Mouse (Mus musculus): ENCODE data around the gene Fry. TPM values are rescaled to one million over a fixed set of nuclear protein-coding genes. Genes with fewer than 3 reads are reported as not detected.

The Fry gene
- polyA plus RNA-seq, 1 experiment, result 2.9 TPM

DNA sequence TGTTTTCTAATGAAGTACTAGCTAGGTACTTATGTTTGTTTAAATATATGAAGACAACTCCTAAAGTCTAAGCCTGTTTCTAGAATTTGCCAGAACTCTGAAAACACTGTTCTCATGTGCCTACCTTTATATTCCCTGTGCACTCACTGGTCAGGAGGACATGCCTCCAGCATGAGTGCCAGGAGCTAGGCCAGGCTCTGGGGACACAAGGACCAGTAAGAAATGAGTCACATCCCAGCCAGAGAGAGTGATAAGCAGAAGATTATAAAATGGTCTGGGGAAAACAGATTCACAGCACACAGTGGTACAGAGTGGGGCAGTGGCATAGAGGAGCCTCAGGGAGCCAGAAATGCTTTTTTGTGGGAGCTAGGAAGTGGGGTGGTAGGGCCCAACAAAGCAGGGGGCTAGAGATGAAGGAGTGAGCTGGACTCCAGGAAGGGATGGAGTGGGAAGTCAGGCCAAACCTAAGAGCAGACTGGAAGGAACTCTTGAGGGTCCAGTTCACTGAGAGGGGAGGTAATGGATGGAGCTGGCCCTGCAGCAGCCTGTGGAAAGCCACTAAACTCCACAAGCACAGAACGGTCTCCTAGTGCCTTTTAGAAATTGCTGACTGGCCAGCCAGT lies 62.7 kb downstream of the Fry start:
- no peak for TF ChIP-seq CTCF (IDR thresholded peaks at IDR 0.05; ENCODE audit: borderline replicate concordance, insufficient read depth, low read length)
- TF ChIP-seq POLR2A (IDR thresholded peaks at IDR 0.05; ENCODE audit: low read depth, low read length), result no peak
- H3K4me1 ChIP-seq (ENCODE audit: control insufficient read depth, insufficient read depth, low read length), result no peaks in the 10 kb centered on the region; the same call in 1 of the 2 replicates
- H3K27ac ChIP-seq (ENCODE audit: insufficient read depth, low read length), result no peak overlapping the region
- no peak overlapping the region for H3K4me3 ChIP-seq (ENCODE audit: insufficient read depth, low read length)

- Histone ChIP-seq H3K4me3 (ENCODE audit: insufficient read depth, low read length) (no peak overlapping the region), H3K27ac (ENCODE audit: insufficient read depth, low read length) (no peak overlapping the region), H3K4me1 (ENCODE audit: control insufficient read depth, insufficient read depth, low read length) (no peaks in the 10 kb centered on the region; the same call in 1 of the 2 replicates)
- TF ChIP-seq CTCF (IDR thresholded peaks at IDR 0.05; ENCODE audit: borderline replicate concordance, insufficient read depth, low read length), result no peak
- TF ChIP-seq POLR2A (IDR thresholded peaks at IDR 0.05; ENCODE audit: low read depth, low read length), result no peak
Observed at GRCm38 (mm10) chr5:150184959-150185358, 66.5 kb downstream of the Fry start.

- H3K4me1 ChIP-seq (ENCODE audit: control insufficient read depth, insufficient read depth, low read length), result no peaks in the 10 kb centered on the region
- TF ChIP-seq CTCF (IDR thresholded peaks at IDR 0.05; ENCODE audit: borderline replicate concordance, insufficient read depth, low read length) (no peak), POLR2A (IDR thresholded peaks at IDR 0.05; ENCODE audit: low read depth, low read length) (no peak)
- H3K4me3 ChIP-seq (ENCODE audit: insufficient read depth, low read length), result no peak overlapping the region
- H3K27ac ChIP-seq (ENCODE audit: insufficient read depth, low read length), result no peak overlapping the region
Observed at GRCm38 (mm10) chr5:150186121-150186520, 67.7 kb downstream of the Fry start.

DNA sequence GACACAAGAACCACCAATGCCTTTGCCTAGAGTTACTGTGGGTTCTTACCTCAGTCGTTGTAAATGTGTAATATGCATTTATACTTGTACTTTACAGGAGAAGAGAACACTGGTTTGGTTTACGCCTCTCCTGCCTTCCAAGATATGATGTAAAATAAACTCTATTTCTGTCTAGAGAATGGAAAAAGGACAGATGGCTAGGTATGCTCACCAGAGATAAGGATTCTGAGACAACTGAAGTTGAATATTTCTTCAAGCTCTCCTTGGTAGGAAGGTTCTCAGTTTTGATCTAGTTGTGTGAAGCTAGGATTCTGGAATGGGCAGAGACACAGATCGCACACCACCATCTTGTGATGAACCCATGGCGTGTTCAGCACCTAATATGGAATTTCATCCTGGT lies 68.2 kb downstream of the Fry start:
- Histone ChIP-seq H3K4me3 (ENCODE audit: insufficient read depth, low read length) (no peak overlapping the region), H3K27ac (ENCODE audit: insufficient read depth, low read length) (no peak overlapping the region), H3K4me1 (ENCODE audit: control insufficient read depth, insufficient read depth, low read length) (no peaks in the 10 kb centered on the region)
- TF ChIP-seq POLR2A (IDR thresholded peaks at IDR 0.05; ENCODE audit: low read depth, low read length) (no peak), CTCF (IDR thresholded peaks at IDR 0.05; ENCODE audit: borderline replicate concordance, insufficient read depth, low read length) (no peak)

DNA sequence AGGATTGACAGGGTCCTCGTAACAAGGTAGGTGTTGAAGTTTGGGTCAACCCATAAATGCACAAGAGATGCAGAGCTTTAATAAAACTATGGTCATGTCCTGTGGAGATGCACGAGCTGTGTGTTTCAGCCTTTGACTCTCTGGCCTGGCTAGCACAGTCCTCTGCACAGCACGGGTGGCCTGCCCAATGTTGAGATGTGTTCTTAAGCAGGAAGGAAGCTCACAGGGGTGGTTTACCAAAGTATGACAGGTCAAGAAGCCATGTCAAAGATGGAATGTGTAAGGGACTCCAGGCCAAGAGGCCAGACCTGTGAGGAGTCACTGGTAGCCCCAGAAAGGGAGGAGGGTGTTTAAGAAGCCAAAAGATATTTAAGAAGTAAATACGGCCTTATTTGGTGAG lies 69.6 kb downstream of the Fry start:
- Histone ChIP-seq H3K4me3 (ENCODE audit: insufficient read depth, low read length) (no peak overlapping the region), H3K27ac (ENCODE audit: insufficient read depth, low read length) (no peak overlapping the region), H3K4me1 (ENCODE audit: control insufficient read depth, insufficient read depth, low read length) (no peaks in the 10 kb centered on the region)
- TF ChIP-seq POLR2A (IDR thresholded peaks at IDR 0.05; ENCODE audit: low read depth, low read length) (no peak), CTCF (IDR thresholded peaks at IDR 0.05; ENCODE audit: borderline replicate concordance, insufficient read depth, low read length) (no peak)

GRCm38 (mm10) chr5:150190454-150191358 lies 72.3 kb downstream of the Fry start:
- H3K27ac ChIP-seq (ENCODE audit: insufficient read depth, low read length), result no peak overlapping the region
- TF ChIP-seq POLR2A (IDR thresholded peaks at IDR 0.05; ENCODE audit: low read depth, low read length) (no peak), CTCF (IDR thresholded peaks at IDR 0.05; ENCODE audit: borderline replicate concordance, insufficient read depth, low read length) (no peak)
- no peak overlapping the region for H3K4me3 ChIP-seq (ENCODE audit: insufficient read depth, low read length)
- H3K4me1 ChIP-seq (ENCODE audit: control insufficient read depth, insufficient read depth, low read length), result no peaks in the 10 kb centered on the region

- Histone ChIP-seq H3K4me1 (ENCODE audit: control insufficient read depth, insufficient read depth, low read length) (peaks cover 2% of the 10 kb centered on the region; the same call in 1 of the 2 replicates), H3K4me3 (ENCODE audit: insufficient read depth, low read length) (peak overlapping the region; percentile 40), H3K27ac (ENCODE audit: insufficient read depth, low read length) (no peak overlapping the region)
- no peak for TF ChIP-seq CTCF (IDR thresholded peaks at IDR 0.05; ENCODE audit: borderline replicate concordance, insufficient read depth, low read length)
- TF ChIP-seq POLR2A (IDR thresholded peaks at IDR 0.05; ENCODE audit: low read depth, low read length), result no peak
Observed at GRCm38 (mm10) chr5:150195514-150196210, 77.2 kb downstream of the Fry start.

DNA sequence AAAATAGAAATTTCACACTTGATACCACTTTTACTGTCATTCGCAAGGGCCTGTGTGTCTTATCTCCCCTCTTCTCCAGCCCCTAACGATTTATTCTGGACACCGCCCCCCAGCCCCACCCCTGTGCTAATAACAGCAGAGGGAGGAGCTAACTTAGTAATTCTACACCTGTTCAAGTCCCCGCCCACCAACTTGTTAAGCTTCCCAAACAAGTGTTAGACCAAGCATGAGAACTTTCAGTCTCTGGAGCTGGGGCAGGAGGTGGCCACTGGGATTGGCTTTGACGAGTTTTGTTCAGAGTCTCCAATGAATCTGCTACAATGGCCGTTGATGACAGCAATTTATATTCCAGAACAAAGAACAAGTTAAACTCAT lies 77.8 kb downstream of the Fry start:
- Histone ChIP-seq H3K4me1 (ENCODE audit: control insufficient read depth, insufficient read depth, low read length) (peaks cover 2% of the 10 kb centered on the region; the same call in 1 of the 2 replicates), H3K27ac (ENCODE audit: insufficient read depth, low read length) (no peak overlapping the region), H3K4me3 (ENCODE audit: insufficient read depth, low read length) (peak overlapping the region; percentile 40)
- TF ChIP-seq CTCF (IDR thresholded peaks at IDR 0.05; ENCODE audit: borderline replicate concordance, insufficient read depth, low read length), result no peak
- TF ChIP-seq POLR2A (IDR thresholded peaks at IDR 0.05; ENCODE audit: low read depth, low read length), result no peak

DNA sequence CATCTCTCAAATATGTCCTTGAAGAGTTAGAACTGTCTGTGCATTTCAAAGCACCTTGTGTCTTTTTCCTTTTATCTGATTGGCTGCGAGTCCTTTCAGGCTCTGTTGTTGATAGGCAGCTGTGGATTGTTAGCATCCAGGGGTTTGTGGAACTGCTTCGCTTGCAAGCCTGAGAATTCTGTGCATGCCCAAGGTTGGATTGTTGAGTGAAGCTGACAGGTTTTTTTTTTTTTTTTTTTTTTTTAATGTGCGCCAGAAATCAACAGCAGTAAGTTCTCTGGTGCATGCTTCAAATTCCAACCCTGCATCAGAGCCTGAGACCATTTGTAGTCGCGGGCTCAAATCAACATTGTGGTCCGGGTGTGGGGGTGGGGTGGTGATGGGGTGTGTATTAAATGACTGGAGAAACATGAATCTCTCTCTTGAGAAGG lies 78.5 kb downstream of the Fry start:
- Histone ChIP-seq H3K4me1 (ENCODE audit: control insufficient read depth, insufficient read depth, low read length) (peaks cover 2% of the 10 kb centered on the region; the same call in 1 of the 2 replicates), H3K4me3 (ENCODE audit: insufficient read depth, low read length) (peak overlapping the region; percentile 13; the same call in 1 of the 2 replicates), H3K27ac (ENCODE audit: insufficient read depth, low read length) (no peak overlapping the region)
- TF ChIP-seq POLR2A (IDR thresholded peaks at IDR 0.05; ENCODE audit: low read depth, low read length), result no peak
- TF ChIP-seq CTCF (IDR thresholded peaks at IDR 0.05; ENCODE audit: borderline replicate concordance, insufficient read depth, low read length), result no peak

Data from embryonic fibroblast, embryonic 13.5 days (primary cell).